Mouse (Mus musculus): ENCODE results near the gene Zdhhc20. TPM values are rescaled to one million over a fixed set of nuclear protein-coding genes. Genes with fewer than 3 reads are reported as not detected.
A peak's percentile ranks its signal among the peaks of the same experiment; 100 is the strongest.

Gene Zdhhc20
- total and polyA plus RNA-seq, 3 experiments, result 4.6 to 11.4 TPM; not detected in 1

GRCm38 (mm10) chr14:57892961-57893360 lies 2.9 kb upstream of the Zdhhc20 start:
- TF ChIP-seq CHD2 (IDR thresholded peaks at IDR 0.05; ENCODE audit: low read length) (no peak), JUND (IDR thresholded peaks at IDR 0.05; ENCODE audit: low read depth, low read length) (no peak), MYB (IDR thresholded peaks at IDR 0.05; ENCODE audit: low read depth, low read length) (no peak), RAD21 (IDR thresholded peaks at IDR 0.05; ENCODE audit: low read depth, low read length) (no peak), TAL1 (IDR thresholded peaks at IDR 0.05; ENCODE audit: low read length) (no peak), TCF12 (IDR thresholded peaks at IDR 0.05; ENCODE audit: low read depth, low read length) (no peak), MEF2A (IDR thresholded peaks at IDR 0.05; ENCODE audit: extremely low read depth, insufficient replicate concordance, low read depth, low read length, poor library complexity, severe bottlenecking) (no peak), ZKSCAN1 (IDR thresholded peaks at IDR 0.05; ENCODE audit: low read depth, low read length) (no peak), EP300 (IDR thresholded peaks at IDR 0.05; ENCODE audit: low read depth in 1 of 2, low read length in 2 of 2) (no peak), CTCF (IDR thresholded peaks at IDR 0.05 in 2 of 3, conservative IDR thresholded peaks at IDR 0.05 in 1 of 3; ENCODE audit: control insufficient read depth in 1 of 3, insufficient read depth in 1 of 3, low read depth in 2 of 3, low read length in 3 of 3, poor library complexity in 1 of 3, severe bottlenecking in 1 of 3) (no peak), NELFE (IDR thresholded peaks at IDR 0.05; ENCODE audit: low read depth, low read length) (no peak), ZNF384 (IDR thresholded peaks at IDR 0.05; ENCODE audit: low read depth, low read length) (no peak)
- no peak for DNase-seq (ENCODE audit: low read depth, low spot score)
- H3K9me3 ChIP-seq (replicated peaks; ENCODE audit: insufficient read depth, low read length), result no peaks in the 10 kb centered on the region; the same call in 1 of the 2 replicates
- no peak overlapping the region for H3K9ac ChIP-seq (ENCODE audit: control insufficient read depth, low read depth, low read length, poor library complexity, severe bottlenecking)
- H3K27me3 ChIP-seq (ENCODE audit: control insufficient read depth in 1 of 2, insufficient read depth in 2 of 2, low read length in 2 of 2), result no peaks in the 10 kb centered on the region
- no peak overlapping the region for H3K27ac ChIP-seq (ENCODE audit: control insufficient read depth, low read depth, low read length)
- peaks cover 0 to 7% of the 10 kb centered on the region in 2 experiments; a peak in 2 of 4 replicates for H3K36me3 ChIP-seq (ENCODE audit: control insufficient read depth in 1 of 2, insufficient read depth in 2 of 2, low read length in 2 of 2)
- no peak overlapping the region for H3K4me3 ChIP-seq (ENCODE audit: control insufficient read depth in 1 of 2, insufficient read depth in 1 of 2, low read depth in 2 of 2, low read length in 2 of 2)
- peaks cover 8% of the 10 kb centered on the region for H3K79me2 ChIP-seq (ENCODE audit: control insufficient read depth, insufficient read depth, low read length, poor library complexity)
- peaks cover 2 to 8% of the 10 kb centered on the region in 2 experiments; a peak in 3 of 4 replicates for H3K4me1 ChIP-seq (ENCODE audit: control insufficient read depth in 1 of 2, insufficient read depth in 2 of 2, low read length in 2 of 2)

- DNase-seq (ENCODE audit: low read depth, low spot score), result peak; percentile 70
Observed at GRCm38 (mm10) chr14:57889541-57890010, 500 bp downstream of the Zdhhc20 start.

More at GRCm38 (mm10) chr14:57889541-57890010, 500 bp downstream of the Zdhhc20 start:
- TF ChIP-seq SIN3A (IDR thresholded peaks at IDR 0.05; ENCODE audit: low read length) (no peak), POLR2AphosphoS2 (IDR thresholded peaks at IDR 0.05; ENCODE audit: low read length) (no peak), ELF1 (IDR thresholded peaks at IDR 0.05; ENCODE audit: low read depth, low read length) (peak; percentile 42; the same call in 1 of the 2 replicates), UBTF (IDR thresholded peaks at IDR 0.05; ENCODE audit: borderline replicate concordance, insufficient read depth, low read depth, low read length) (peak; percentile 71; the same call in 1 of the 2 replicates), ZNF384 (IDR thresholded peaks at IDR 0.05; ENCODE audit: low read depth, low read length) (no peak), HCFC1 (IDR thresholded peaks at IDR 0.05; ENCODE audit: low read depth, low read length) (no peak), RCOR1 (IDR thresholded peaks at IDR 0.05; ENCODE audit: low read depth, low read length) (no peak), GABPA (IDR thresholded peaks at IDR 0.05; ENCODE audit: low read depth, low read length) (no peak), KAT2A (conservative IDR thresholded peaks at IDR 0.05; ENCODE audit: low read depth, low read length) (no peak), NELFE (IDR thresholded peaks at IDR 0.05; ENCODE audit: low read depth, low read length) (no peak), MXI1 (IDR thresholded peaks at IDR 0.05; ENCODE audit: low read depth, low read length) (0 out of 2 replicates have a peak, but pooled peaks have one; percentile 23), ZMIZ1 (IDR thresholded peaks at IDR 0.05; ENCODE audit: low read depth, low read length) (no peak), MAZ (IDR thresholded peaks at IDR 0.05; ENCODE audit: low read depth, low read length) (no peak), ETS1 (IDR thresholded peaks at IDR 0.05; ENCODE audit: low read depth, low read length) (no peak), MYC (IDR thresholded peaks at IDR 0.05; ENCODE audit: low read depth, low read length) (no peak), E2F4 (IDR thresholded peaks at IDR 0.05; ENCODE audit: borderline replicate concordance, low read depth, low read length) (no peak), MAFK (IDR thresholded peaks at IDR 0.05; ENCODE audit: borderline replicate concordance, low read depth, low read length) (no peak), MYB (IDR thresholded peaks at IDR 0.05; ENCODE audit: low read depth, low read length) (no peak), RAD21 (IDR thresholded peaks at IDR 0.05; ENCODE audit: low read depth, low read length) (no peak), ZKSCAN1 (IDR thresholded peaks at IDR 0.05; ENCODE audit: low read depth, low read length) (no peak), TBP (IDR thresholded peaks at IDR 0.05; ENCODE audit: low read depth, low read length) (0 out of 2 replicates have a peak, but pooled peaks have one; percentile 17), CHD1 (IDR thresholded peaks at IDR 0.05; ENCODE audit: low read depth, low read length) (no peak), BHLHE40 (IDR thresholded peaks at IDR 0.05; ENCODE audit: borderline replicate concordance, low read depth, low read length) (no peak), POLR2A (IDR thresholded peaks at IDR 0.05; ENCODE audit: control insufficient read depth in 1 of 2, insufficient read depth in 1 of 2, low read depth in 1 of 2, low read length in 2 of 2, poor library complexity in 1 of 2) (no peak)
- Histone ChIP-seq H3K9ac (ENCODE audit: control insufficient read depth, low read depth, low read length, poor library complexity, severe bottlenecking) (peak overlapping the region; percentile 88), H3K27me3 (ENCODE audit: control insufficient read depth in 1 of 2, insufficient read depth in 2 of 2, low read length in 2 of 2) (no peaks in the 10 kb centered on the region), H3K4me3 (ENCODE audit: control insufficient read depth in 1 of 2, insufficient read depth in 1 of 2, low read depth in 2 of 2, low read length in 2 of 2) (peak overlapping the region; percentile 98 to 99), H3K4me1 (ENCODE audit: control insufficient read depth in 1 of 2, insufficient read depth in 2 of 2, low read length in 2 of 2) (peaks cover 3 to 9% of the 10 kb centered on the region in 2 experiments), H3K27ac (ENCODE audit: control insufficient read depth, low read depth, low read length) (peak overlapping the region; percentile 20; the same call in 1 of the 2 replicates), H3K79me2 (ENCODE audit: control insufficient read depth, insufficient read depth, low read length, poor library complexity) (peaks cover 9% of the 10 kb centered on the region), H3K36me3 (ENCODE audit: control insufficient read depth in 1 of 2, insufficient read depth in 2 of 2, low read length in 2 of 2) (peaks cover 0 to 11% of the 10 kb centered on the region in 2 experiments; a peak in 2 of 4 replicates), H3K9me3 (replicated peaks; ENCODE audit: insufficient read depth, low read length) (no peaks in the 10 kb centered on the region; the same call in 1 of the 2 replicates)

Measured in MEL (cell line).